Mouse (Mus musculus): ENCODE data around the gene Slit3. TPM values are rescaled to one million over a fixed set of nuclear protein-coding genes. Genes with fewer than 3 reads are reported as not detected.

Gene Slit3
- polyA plus RNA-seq, 1 experiment = 6.4 TPM

DNA sequence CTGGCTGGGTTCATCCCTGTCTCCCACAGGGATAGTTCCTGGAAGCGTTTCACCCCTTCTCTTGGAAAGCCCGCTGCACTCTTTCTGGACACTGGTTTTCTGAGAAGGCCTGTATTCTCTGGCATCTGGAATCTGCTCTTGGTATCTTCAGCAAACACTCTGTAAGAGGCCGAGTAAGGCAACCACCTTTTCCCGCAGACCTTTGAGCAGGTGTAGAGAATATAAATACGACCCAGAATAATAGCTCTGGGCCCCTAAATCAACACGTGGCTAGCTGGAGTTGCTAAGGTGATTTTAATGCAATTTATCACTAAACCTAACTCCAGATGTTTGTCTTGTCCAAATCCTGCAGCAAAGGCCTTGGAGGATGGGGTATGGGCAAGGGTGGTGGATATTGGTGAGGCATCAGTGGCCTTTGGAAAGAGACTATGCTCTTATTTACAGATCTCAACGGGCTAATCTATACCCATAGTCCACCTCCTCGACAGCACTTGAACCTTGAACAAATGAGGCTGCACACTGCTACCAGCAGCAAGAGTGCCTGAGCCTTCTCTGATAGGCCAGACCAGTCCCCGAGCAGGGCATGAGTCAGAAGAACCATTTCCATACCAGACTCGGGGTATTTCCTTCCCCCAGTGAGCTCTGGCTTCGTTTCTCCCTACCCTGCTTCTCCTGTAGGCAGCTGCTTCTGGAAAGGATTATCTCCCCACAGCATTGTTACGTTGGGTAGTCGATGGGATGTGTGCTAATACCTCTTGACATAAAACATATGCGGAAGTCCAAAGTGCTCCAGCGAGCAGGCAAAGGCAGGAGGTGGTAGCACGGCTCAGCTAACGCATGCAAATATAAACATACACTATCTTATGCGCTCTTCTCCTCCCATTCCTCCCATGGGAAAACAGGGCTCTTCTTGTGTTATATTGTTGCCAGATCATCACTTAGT lies 484.1 kb downstream of the Slit3 start:
- Histone ChIP-seq H3K4me1 (replicated peaks; ENCODE audit: control insufficient read depth, insufficient read depth, low read length) (no peaks in the 10 kb centered on the region), H3K27me3 (ENCODE audit: control insufficient read depth, insufficient read depth, low read length) (no peaks in the 10 kb centered on the region), H3K4me3 (ENCODE audit: control insufficient read depth, insufficient read depth, low read length) (no peak overlapping the region), H3K36me3 (ENCODE audit: control insufficient read depth, insufficient read depth, low read length) (no peaks in the 10 kb centered on the region), H3K27ac (ENCODE audit: control insufficient read depth, insufficient read depth, low read length) (no peak overlapping the region)
- 87% methylated on average over 18 of the region's 18 CpGs for WGBS
- DNase-seq = no peak
- no peak for TF ChIP-seq POLR2A (IDR thresholded peaks at IDR 0.05; ENCODE audit: control insufficient read depth, extremely low read depth, insufficient read depth, low read length, poor library complexity)
- no peak for TF ChIP-seq CTCF (IDR thresholded peaks at IDR 0.05; ENCODE audit: borderline replicate concordance, control insufficient read depth, extremely low read depth, insufficient read depth, low read length, poor library complexity)

DNA sequence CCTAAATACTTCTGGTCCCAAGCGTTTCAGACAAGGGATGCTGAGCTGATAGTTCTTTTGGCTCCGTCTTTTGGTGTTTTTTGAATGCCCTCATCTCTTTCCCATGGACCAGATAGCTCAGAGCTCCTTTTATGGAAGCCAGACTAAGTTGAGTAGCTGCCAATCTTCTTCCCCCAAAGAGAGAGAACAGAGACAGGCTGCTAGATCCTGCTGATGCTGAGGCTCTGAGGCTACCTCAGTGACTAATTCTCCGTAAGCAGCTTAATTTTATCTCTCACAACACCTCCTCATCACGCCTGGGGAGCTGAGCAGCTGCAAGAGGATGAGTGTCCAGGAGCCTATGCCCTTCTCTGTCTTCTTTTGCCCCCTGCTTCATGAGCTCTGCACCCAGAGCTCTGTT lies 486.2 kb downstream of the Slit3 start:
- Histone ChIP-seq H3K27me3 (ENCODE audit: control insufficient read depth, insufficient read depth, low read length) (no peaks in the 10 kb centered on the region), H3K4me3 (ENCODE audit: control insufficient read depth, insufficient read depth, low read length) (no peak overlapping the region), H3K27ac (ENCODE audit: control insufficient read depth, insufficient read depth, low read length) (no peak overlapping the region), H3K4me1 (replicated peaks; ENCODE audit: control insufficient read depth, insufficient read depth, low read length) (no peaks in the 10 kb centered on the region), H3K36me3 (ENCODE audit: control insufficient read depth, insufficient read depth, low read length) (no peaks in the 10 kb centered on the region)
- no peak for DNase-seq
- no peak for TF ChIP-seq POLR2A (IDR thresholded peaks at IDR 0.05; ENCODE audit: control insufficient read depth, extremely low read depth, insufficient read depth, low read length, poor library complexity)
- no peak for TF ChIP-seq CTCF (IDR thresholded peaks at IDR 0.05; ENCODE audit: borderline replicate concordance, control insufficient read depth, extremely low read depth, insufficient read depth, low read length, poor library complexity)
- WGBS = 88% methylated on average over 4 of the region's 4 CpGs

DNA sequence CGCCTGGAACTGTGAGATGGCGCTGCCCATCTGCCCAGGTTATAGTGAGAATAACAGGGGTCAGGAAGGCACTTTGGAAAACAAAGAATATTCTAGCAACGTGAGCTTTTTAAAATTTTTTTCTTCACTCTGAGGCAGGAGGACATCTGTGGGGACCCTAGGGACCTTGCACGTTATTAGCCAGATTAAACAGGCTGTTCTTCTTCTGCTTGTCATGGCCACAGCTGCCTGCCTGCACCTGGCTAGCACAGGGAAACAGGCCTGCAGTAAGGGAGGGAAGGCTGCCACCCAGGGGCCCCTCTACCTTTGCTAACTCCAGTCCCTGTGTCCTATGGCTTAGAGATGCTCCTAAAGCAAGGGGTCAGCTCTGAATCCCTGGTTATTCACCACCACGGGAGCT lies 487.8 kb downstream of the Slit3 start:
- Histone ChIP-seq H3K27me3 (ENCODE audit: control insufficient read depth, insufficient read depth, low read length) (no peaks in the 10 kb centered on the region), H3K36me3 (ENCODE audit: control insufficient read depth, insufficient read depth, low read length) (no peaks in the 10 kb centered on the region), H3K4me1 (replicated peaks; ENCODE audit: control insufficient read depth, insufficient read depth, low read length) (no peaks in the 10 kb centered on the region), H3K27ac (ENCODE audit: control insufficient read depth, insufficient read depth, low read length) (no peak overlapping the region), H3K4me3 (ENCODE audit: control insufficient read depth, insufficient read depth, low read length) (no peak overlapping the region)
- TF ChIP-seq CTCF (IDR thresholded peaks at IDR 0.05; ENCODE audit: borderline replicate concordance, control insufficient read depth, extremely low read depth, insufficient read depth, low read length, poor library complexity) (no peak), POLR2A (IDR thresholded peaks at IDR 0.05; ENCODE audit: control insufficient read depth, extremely low read depth, insufficient read depth, low read length, poor library complexity) (no peak)
- WGBS = 88% methylated on average over 5 of the region's 5 CpGs
- DNase-seq = no peak

DNA sequence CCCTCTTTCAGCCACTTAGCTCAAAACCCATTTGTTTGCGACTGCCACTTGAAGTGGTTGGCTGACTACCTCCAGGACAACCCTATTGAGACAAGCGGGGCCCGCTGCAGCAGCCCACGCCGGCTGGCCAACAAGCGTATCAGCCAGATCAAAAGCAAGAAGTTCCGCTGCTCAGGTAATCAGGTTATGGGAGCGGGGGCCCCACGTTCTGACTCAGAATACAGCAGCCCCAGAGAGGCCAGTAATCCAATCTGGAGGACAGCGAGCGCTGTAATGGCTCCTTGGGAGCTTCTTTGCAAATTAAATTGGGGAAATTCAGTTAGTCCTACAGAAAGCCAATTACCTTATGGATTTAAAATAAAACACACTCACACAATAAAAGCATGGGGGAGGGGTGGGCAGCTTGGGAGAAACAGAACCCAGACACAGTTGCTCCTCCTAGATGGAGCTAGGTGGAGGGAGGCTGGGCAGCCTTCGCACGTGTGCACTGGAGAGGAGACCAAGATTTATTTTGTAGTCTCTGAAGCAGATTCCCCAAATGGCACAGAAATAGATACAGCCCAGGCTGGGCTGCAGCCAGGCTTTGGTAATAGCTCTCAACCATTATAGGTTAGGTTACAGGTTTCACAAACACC lies 491.4 kb downstream of the Slit3 start:
- Histone ChIP-seq H3K4me3 (ENCODE audit: control insufficient read depth, insufficient read depth, low read length) (no peak overlapping the region), H3K27ac (ENCODE audit: control insufficient read depth, insufficient read depth, low read length) (no peak overlapping the region), H3K4me1 (replicated peaks; ENCODE audit: control insufficient read depth, insufficient read depth, low read length) (no peaks in the 10 kb centered on the region), H3K36me3 (ENCODE audit: control insufficient read depth, insufficient read depth, low read length) (no peaks in the 10 kb centered on the region), H3K27me3 (ENCODE audit: control insufficient read depth, insufficient read depth, low read length) (no peaks in the 10 kb centered on the region)
- DNase-seq = no peak
- TF ChIP-seq CTCF (IDR thresholded peaks at IDR 0.05; ENCODE audit: borderline replicate concordance, control insufficient read depth, extremely low read depth, insufficient read depth, low read length, poor library complexity) = no peak
- TF ChIP-seq POLR2A (IDR thresholded peaks at IDR 0.05; ENCODE audit: control insufficient read depth, extremely low read depth, insufficient read depth, low read length, poor library complexity) = no peak
- 82% methylated on average over 13 of the region's 13 CpGs for WGBS

DNA sequence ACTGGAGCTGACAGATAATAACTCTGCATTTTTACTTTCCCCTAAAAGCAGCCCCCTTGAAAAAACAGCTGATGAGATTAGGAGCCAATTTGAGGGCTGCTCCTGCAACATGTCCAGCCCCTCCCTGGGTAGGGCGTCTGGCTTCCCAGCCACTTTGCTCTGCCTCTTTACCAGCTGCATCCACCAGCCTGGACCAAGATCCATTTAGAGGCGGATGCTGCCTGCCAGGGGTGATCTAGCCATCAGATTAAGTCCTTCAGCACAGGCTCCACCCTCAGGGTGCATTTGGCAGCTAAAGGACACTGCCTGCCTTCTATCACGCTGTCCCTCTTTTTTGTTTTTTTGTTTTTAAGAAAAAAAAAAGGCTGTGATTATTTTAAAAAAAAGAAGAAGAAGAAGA lies 493.5 kb downstream of the Slit3 start:
- Histone ChIP-seq H3K4me3 (ENCODE audit: control insufficient read depth, insufficient read depth, low read length) (no peak overlapping the region), H3K27me3 (ENCODE audit: control insufficient read depth, insufficient read depth, low read length) (no peaks in the 10 kb centered on the region), H3K27ac (ENCODE audit: control insufficient read depth, insufficient read depth, low read length) (no peak overlapping the region), H3K36me3 (ENCODE audit: control insufficient read depth, insufficient read depth, low read length) (no peaks in the 10 kb centered on the region), H3K4me1 (replicated peaks; ENCODE audit: control insufficient read depth, insufficient read depth, low read length) (no peaks in the 10 kb centered on the region)
- WGBS = 71% methylated on average over 3 of the region's 3 CpGs
- DNase-seq = no peak
- TF ChIP-seq CTCF (IDR thresholded peaks at IDR 0.05; ENCODE audit: borderline replicate concordance, control insufficient read depth, extremely low read depth, insufficient read depth, low read length, poor library complexity) (no peak), POLR2A (IDR thresholded peaks at IDR 0.05; ENCODE audit: control insufficient read depth, extremely low read depth, insufficient read depth, low read length, poor library complexity) (no peak)

DNA sequence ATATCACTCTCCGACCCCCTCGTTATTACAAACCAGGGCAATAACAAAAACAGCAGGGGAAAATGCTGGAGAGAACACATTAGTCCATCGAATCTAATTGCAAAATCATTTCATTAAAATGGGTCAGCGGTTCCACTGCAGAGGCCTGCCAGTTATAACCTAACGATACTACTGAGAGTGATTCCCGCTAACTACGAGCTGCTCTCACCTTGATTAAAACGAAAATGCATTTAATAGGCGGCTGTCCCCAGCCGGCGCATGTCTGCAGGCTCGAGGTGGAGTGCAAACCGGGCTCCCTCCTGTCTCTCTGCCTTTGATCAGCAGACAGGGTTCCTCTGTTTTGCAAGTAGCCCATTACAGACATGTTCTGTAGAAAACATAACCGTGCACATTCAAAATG lies 498.4 kb downstream of the Slit3 start:
- WGBS = 94% methylated on average over 14 of the region's 14 CpGs
- TF ChIP-seq CTCF (IDR thresholded peaks at IDR 0.05; ENCODE audit: borderline replicate concordance, control insufficient read depth, extremely low read depth, insufficient read depth, low read length, poor library complexity) = no peak
- TF ChIP-seq POLR2A (IDR thresholded peaks at IDR 0.05; ENCODE audit: control insufficient read depth, extremely low read depth, insufficient read depth, low read length, poor library complexity) = no peak

More for the DNA sequence above, 498.4 kb downstream of the Slit3 start:
- Histone ChIP-seq H3K27me3 (ENCODE audit: control insufficient read depth, insufficient read depth, low read length) (no peaks in the 10 kb centered on the region), H3K4me3 (ENCODE audit: control insufficient read depth, insufficient read depth, low read length) (no peak overlapping the region), H3K27ac (ENCODE audit: control insufficient read depth, insufficient read depth, low read length) (no peak overlapping the region), H3K36me3 (ENCODE audit: control insufficient read depth, insufficient read depth, low read length) (no peaks in the 10 kb centered on the region), H3K4me1 (replicated peaks; ENCODE audit: control insufficient read depth, insufficient read depth, low read length) (no peaks in the 10 kb centered on the region)
- no peak for DNase-seq

Data from thymus, adult 2 months (tissue).